Mouse (Mus musculus): ENCODE measurements at regions not wholly inside any gene's neighbourhood (a gene's known extent, or its start where the extent isn't known, plus 50 kb on each side); places are given as distances from the start of the nearest gene placed in this dataset.

DNA sequence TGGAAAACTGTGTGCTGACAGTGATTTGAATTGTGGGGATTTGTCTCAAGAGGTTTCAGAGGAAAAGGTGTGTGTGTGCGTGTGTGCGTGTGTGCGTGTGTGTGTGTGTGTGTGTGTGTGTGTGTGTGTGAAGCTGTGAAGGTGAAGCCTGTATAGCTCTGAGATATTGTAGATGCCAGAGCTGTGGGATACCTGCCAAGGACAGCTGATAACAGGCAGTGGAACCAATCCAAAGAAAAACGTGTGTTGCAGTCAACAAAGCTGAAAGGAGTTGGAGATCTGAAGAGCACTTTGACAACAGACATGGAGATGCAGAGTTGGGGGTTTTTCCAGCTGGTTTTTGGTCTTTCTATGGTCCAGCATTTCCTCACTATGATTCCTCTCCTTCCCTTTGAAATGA lies 308.1 kb downstream of the Dmrt2 start:
- no peak for ATAC-seq (ENCODE audit: low read depth)
- Histone ChIP-seq H3K36me3 (ENCODE audit: control insufficient read depth, insufficient read depth, low read length) (no peaks in the 10 kb centered on the region), H3K4me3 (ENCODE audit: low read length) (no peak overlapping the region), H3K4me2 (ENCODE audit: low read depth, low read length) (no peak overlapping the region), H3K4me1 (replicated peaks; ENCODE audit: control insufficient read depth, insufficient read depth, low read length) (no peaks in the 10 kb centered on the region), H3K9ac (ENCODE audit: low read length) (no peak overlapping the region), H3K27ac (ENCODE audit: low read length) (no peak overlapping the region), H3K27me3 (ENCODE audit: control insufficient read depth, insufficient read depth, low read depth, low read length) (no peaks in the 10 kb centered on the region), H3K9me3 (ENCODE audit: control insufficient read depth, low read length) (no peaks in the 10 kb centered on the region)
- 73% methylated on average over 4 of the region's 4 CpGs for WGBS

DNA sequence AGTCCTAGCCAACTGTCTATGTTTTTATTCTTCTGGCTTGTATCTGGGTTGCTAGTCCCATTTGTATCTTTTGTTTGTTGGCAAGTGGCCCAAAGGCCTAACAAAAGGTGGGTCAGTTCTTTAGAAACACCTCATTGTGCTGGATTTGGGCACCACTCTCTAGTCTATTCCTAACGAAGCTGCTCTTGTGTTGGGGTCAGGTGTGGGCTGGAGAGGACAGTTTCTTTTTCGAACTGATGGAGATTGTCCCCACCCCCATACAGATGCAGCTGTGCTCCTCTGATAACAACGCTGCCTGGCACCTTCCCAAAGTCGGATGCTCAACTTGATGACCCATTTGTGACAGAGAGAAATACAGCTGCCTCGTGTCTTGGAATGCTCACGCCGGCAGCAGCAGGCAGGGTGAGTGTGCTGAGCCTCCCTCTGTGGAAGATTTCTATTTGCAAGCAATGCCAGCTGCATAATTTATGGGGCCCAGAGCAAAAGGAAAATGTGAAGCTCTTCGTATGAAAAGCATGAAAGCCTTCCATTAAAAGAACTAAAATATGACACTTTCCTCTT lies 342.5 kb downstream of the Dmrt2 start:
- Histone ChIP-seq H3K27me3 (ENCODE audit: control insufficient read depth, insufficient read depth, low read depth, low read length) (no peaks in the 10 kb centered on the region), H3K36me3 (ENCODE audit: control insufficient read depth, insufficient read depth, low read length) (no peaks in the 10 kb centered on the region), H3K9me3 (ENCODE audit: control insufficient read depth, low read length) (no peaks in the 10 kb centered on the region), H3K4me2 (ENCODE audit: low read depth, low read length) (no peak overlapping the region), H3K27ac (ENCODE audit: low read length) (no peak overlapping the region), H3K4me1 (replicated peaks; ENCODE audit: control insufficient read depth, insufficient read depth, low read length) (no peaks in the 10 kb centered on the region), H3K4me3 (ENCODE audit: low read length) (no peak overlapping the region), H3K9ac (ENCODE audit: low read length) (no peak overlapping the region)
- no peak for ATAC-seq (ENCODE audit: low read depth)
- WGBS, result 35% methylated on average over 8 of the region's 8 CpGs

DNA sequence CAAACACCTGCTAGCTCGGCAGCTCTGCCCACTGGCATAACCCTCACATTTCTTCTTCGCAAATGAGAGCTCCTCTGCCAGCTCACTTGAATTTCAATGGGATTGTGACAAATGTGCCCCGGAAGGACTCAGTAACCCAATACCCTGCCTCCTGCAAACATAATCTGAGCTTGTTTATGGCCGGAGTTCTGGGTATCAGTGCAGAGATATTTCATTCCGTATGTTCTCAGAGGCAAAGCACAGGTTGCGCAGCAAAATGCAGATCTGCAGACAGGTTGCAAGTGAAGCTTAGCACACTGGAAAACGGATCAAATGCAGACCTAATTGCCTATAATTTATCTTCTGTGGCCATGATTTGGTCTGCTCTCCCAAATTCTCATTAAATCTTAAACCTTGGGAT lies 348.9 kb downstream of the Dmrt2 start:
- WGBS, result 52% methylated on average over 7 of the region's 7 CpGs
- no peaks in the 10 kb centered on the region for H3K36me3 ChIP-seq (ENCODE audit: control insufficient read depth, insufficient read depth, low read length)
- H3K4me1 ChIP-seq (replicated peaks; ENCODE audit: control insufficient read depth, insufficient read depth, low read length), result no peaks in the 10 kb centered on the region
- ATAC-seq (ENCODE audit: low read depth), result no peak
- H3K4me3 ChIP-seq (ENCODE audit: low read length), result no peak overlapping the region
- no peak overlapping the region for H3K9ac ChIP-seq (ENCODE audit: low read length)
- no peaks in the 10 kb centered on the region for H3K27me3 ChIP-seq (ENCODE audit: control insufficient read depth, insufficient read depth, low read depth, low read length)
- no peak overlapping the region for H3K27ac ChIP-seq (ENCODE audit: low read length)
- no peaks in the 10 kb centered on the region for H3K9me3 ChIP-seq (ENCODE audit: control insufficient read depth, low read length)
- H3K4me2 ChIP-seq (ENCODE audit: low read depth, low read length), result no peak overlapping the region

DNA sequence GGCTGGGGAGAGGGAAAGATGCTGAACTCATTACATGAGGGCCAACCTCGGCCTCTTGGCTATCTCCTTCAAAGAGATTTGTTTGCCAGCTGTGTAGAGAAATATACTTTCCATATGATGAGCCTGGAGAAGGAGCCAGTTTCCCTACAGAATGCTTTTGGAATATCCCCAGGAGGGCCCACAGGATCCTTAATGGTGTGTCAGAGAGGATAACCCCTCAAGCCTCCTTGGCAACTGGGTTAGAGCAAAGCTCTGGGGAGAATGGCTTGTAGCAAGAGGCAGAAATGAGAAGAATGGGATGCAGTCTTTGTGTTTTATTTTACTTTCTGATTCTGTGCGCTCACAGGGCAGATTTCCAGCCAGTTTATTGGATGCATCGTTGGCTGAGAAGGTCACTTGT lies 353.9 kb downstream of the Dmrt2 start:
- Histone ChIP-seq H3K4me2 (ENCODE audit: low read depth, low read length) (no peak overlapping the region), H3K27ac (ENCODE audit: low read length) (no peak overlapping the region), H3K9me3 (ENCODE audit: control insufficient read depth, low read length) (no peaks in the 10 kb centered on the region), H3K27me3 (ENCODE audit: control insufficient read depth, insufficient read depth, low read depth, low read length) (no peaks in the 10 kb centered on the region), H3K9ac (ENCODE audit: low read length) (no peak overlapping the region), H3K4me3 (ENCODE audit: low read length) (no peak overlapping the region), H3K36me3 (ENCODE audit: control insufficient read depth, insufficient read depth, low read length) (no peaks in the 10 kb centered on the region), H3K4me1 (replicated peaks; ENCODE audit: control insufficient read depth, insufficient read depth, low read length) (no peaks in the 10 kb centered on the region)
- no peak for ATAC-seq (ENCODE audit: low read depth)
- 58% methylated on average over 3 of the region's 3 CpGs for WGBS

DNA sequence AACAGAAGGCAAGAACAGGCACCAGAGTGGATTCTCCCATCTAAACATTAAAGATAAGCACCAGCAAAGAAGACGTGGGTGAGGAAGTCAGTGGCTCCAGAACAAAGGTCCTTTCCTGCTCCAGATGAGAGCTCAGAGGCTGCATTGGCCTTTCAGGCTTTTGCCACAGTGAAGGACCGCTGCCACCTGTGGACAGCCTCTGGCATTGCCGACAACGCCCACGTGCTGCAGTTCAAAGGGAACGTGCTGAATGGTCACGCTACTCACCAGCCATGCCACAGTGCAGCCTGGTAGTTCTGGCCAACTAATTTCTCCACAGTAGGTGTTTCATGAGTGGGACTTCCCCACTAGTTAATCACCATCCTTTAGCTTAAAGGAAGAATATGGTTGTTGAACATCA lies 365.1 kb downstream of the Dmrt2 start:
- no peak overlapping the region for H3K4me3 ChIP-seq (ENCODE audit: low read length)
- no peak overlapping the region for H3K27ac ChIP-seq (ENCODE audit: low read length)
- no peaks in the 10 kb centered on the region for H3K27me3 ChIP-seq (ENCODE audit: control insufficient read depth, insufficient read depth, low read depth, low read length)
- H3K9me3 ChIP-seq (ENCODE audit: control insufficient read depth, low read length), result no peaks in the 10 kb centered on the region
- no peak overlapping the region for H3K4me2 ChIP-seq (ENCODE audit: low read depth, low read length)
- H3K4me1 ChIP-seq (replicated peaks; ENCODE audit: control insufficient read depth, insufficient read depth, low read length), result no peaks in the 10 kb centered on the region
- ATAC-seq (ENCODE audit: low read depth), result peak; percentile 45; the same call in 1 of the 2 replicates
- WGBS, result 8% methylated on average over 7 of the region's 7 CpGs
- no peak overlapping the region for H3K9ac ChIP-seq (ENCODE audit: low read length)
- H3K36me3 ChIP-seq (ENCODE audit: control insufficient read depth, insufficient read depth, low read length), result no peaks in the 10 kb centered on the region

DNA sequence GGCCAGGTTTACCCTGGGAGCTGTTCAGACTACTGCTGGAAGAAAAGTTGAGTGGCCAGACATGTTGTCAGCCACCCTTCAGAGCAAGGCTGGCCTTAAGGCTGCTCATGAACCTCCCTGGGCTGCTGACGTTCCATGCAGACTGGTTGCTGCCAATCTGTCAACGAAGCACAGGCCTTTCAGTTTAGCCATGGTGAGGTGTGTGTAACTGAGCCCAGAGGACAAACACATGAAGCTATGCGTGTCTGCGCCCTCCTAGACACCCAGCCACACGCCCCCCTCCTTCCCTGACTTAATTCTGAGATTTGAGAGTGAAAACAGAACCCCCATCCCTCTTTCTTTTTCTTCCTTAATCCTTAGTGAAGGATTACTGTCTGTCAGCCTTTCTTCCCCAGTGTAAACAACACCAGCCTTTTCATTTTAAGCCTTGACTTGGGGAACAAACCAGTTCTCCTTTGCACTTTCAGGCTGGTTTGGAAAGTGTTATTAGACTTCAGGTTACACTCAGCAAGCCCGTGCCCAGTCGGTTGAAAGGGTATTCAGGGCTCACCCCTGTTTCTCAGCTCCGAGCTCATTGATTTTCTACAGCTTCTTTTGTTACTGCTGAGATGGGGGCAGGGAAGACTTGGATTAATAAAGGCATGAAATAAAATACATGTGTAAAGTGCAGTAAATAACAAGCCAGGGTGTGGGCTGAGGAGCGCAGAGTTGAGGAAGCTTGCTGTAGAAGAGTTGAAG lies 379.4 kb downstream of the Dmrt2 start:
- H3K27me3 ChIP-seq (ENCODE audit: control insufficient read depth, insufficient read depth, low read depth, low read length), result no peaks in the 10 kb centered on the region
- no peak overlapping the region for H3K27ac ChIP-seq (ENCODE audit: low read length)
- H3K4me2 ChIP-seq (ENCODE audit: low read depth, low read length), result no peak overlapping the region
- ATAC-seq (ENCODE audit: low read depth), result no peak
- no peaks in the 10 kb centered on the region for H3K9me3 ChIP-seq (ENCODE audit: control insufficient read depth, low read length)
- no peak overlapping the region for H3K4me3 ChIP-seq (ENCODE audit: low read length)
- H3K4me1 ChIP-seq (replicated peaks; ENCODE audit: control insufficient read depth, insufficient read depth, low read length), result no peaks in the 10 kb centered on the region
- 35% methylated on average over 9 of the region's 9 CpGs for WGBS
- no peaks in the 10 kb centered on the region for H3K36me3 ChIP-seq (ENCODE audit: control insufficient read depth, insufficient read depth, low read length)
- no peak overlapping the region for H3K9ac ChIP-seq (ENCODE audit: low read length)

DNA sequence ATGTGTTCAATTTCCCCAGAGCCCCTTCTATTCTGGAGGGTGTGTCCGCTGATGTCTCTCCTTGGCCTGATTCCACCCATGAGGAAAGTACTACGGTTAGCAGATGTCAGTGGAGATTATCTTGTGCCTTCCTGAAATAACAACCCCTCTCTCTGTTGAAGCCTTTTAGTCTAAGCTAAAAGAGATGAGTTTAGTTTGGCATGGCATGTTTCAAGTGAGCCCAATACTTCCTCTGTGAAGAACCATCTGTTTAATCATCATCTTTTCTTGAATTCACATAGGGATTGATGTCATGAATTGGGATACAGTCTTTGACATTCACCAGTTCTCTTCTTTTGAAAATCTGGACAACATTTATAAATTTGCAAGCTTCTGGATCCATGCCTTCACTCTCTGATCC lies 387.5 kb downstream of the Dmrt2 start:
- no peak overlapping the region for H3K4me2 ChIP-seq (ENCODE audit: low read depth, low read length)
- H3K9me3 ChIP-seq (ENCODE audit: control insufficient read depth, low read length), result no peaks in the 10 kb centered on the region
- H3K27me3 ChIP-seq (ENCODE audit: control insufficient read depth, insufficient read depth, low read depth, low read length), result no peaks in the 10 kb centered on the region
- no peaks in the 10 kb centered on the region for H3K36me3 ChIP-seq (ENCODE audit: control insufficient read depth, insufficient read depth, low read length)
- no peaks in the 10 kb centered on the region for H3K4me1 ChIP-seq (replicated peaks; ENCODE audit: control insufficient read depth, insufficient read depth, low read length)
- H3K27ac ChIP-seq (ENCODE audit: low read length), result no peak overlapping the region
- H3K9ac ChIP-seq (ENCODE audit: low read length), result no peak overlapping the region
- no peak overlapping the region for H3K4me3 ChIP-seq (ENCODE audit: low read length)
- WGBS, result 80% methylated on average over 2 of the region's 2 CpGs
- no peak for ATAC-seq (ENCODE audit: low read depth)

DNA sequence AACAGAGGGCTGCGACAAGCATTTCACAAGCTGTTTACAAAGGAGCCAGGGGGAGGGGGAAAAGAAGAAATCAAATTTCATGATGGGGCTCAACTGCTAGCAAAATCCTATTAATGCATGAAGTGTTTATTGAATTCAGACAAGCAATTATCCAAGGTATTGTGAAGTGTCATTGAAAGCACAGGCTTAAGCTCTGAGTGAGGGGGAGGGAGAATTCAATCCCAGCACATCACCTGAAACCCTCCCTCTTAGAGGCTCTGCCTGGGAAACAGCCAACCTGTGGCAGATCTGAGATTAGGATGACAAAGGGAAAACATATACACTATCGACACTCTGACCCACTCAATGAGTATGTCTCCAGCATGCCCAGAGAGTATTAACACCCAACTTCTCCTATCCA lies 396.3 kb downstream of the Dmrt2 start:
- ATAC-seq (ENCODE audit: low read depth), result no peak
- no peaks in the 10 kb centered on the region for H3K27me3 ChIP-seq (ENCODE audit: control insufficient read depth, insufficient read depth, low read depth, low read length)
- H3K4me2 ChIP-seq (ENCODE audit: low read depth, low read length), result no peak overlapping the region
- 56% methylated on average over 2 of the region's 2 CpGs for WGBS
- no peaks in the 10 kb centered on the region for H3K4me1 ChIP-seq (replicated peaks; ENCODE audit: control insufficient read depth, insufficient read depth, low read length)
- H3K27ac ChIP-seq (ENCODE audit: low read length), result no peak overlapping the region
- no peak overlapping the region for H3K4me3 ChIP-seq (ENCODE audit: low read length)
- H3K9ac ChIP-seq (ENCODE audit: low read length), result no peak overlapping the region
- no peaks in the 10 kb centered on the region for H3K36me3 ChIP-seq (ENCODE audit: control insufficient read depth, insufficient read depth, low read length)
- H3K9me3 ChIP-seq (ENCODE audit: control insufficient read depth, low read length), result no peaks in the 10 kb centered on the region

DNA sequence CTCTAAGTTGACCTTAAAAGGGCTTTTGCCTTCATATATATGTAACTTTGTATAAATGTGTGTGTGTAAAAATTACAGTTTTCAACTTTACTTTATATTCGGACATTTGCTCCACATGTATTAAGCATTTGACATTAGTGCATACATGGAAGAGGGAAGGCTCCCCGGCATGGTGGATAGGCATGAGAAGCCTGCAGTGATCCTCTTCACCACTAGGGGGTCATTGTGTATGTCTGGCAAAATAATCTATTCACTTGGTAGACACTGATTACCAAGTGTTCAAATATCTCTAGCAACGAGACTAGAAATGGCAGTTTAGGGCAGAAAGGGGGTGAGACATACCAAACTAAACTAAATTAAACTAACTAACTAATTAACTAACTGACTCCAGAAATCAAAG lies 397.7 kb downstream of the Dmrt2 start:
- Histone ChIP-seq H3K4me1 (replicated peaks; ENCODE audit: control insufficient read depth, insufficient read depth, low read length) (no peaks in the 10 kb centered on the region), H3K9ac (ENCODE audit: low read length) (no peak overlapping the region), H3K9me3 (ENCODE audit: control insufficient read depth, low read length) (no peaks in the 10 kb centered on the region), H3K27me3 (ENCODE audit: control insufficient read depth, insufficient read depth, low read depth, low read length) (no peaks in the 10 kb centered on the region), H3K4me3 (ENCODE audit: low read length) (no peak overlapping the region), H3K4me2 (ENCODE audit: low read depth, low read length) (no peak overlapping the region), H3K27ac (ENCODE audit: low read length) (no peak overlapping the region), H3K36me3 (ENCODE audit: control insufficient read depth, insufficient read depth, low read length) (no peaks in the 10 kb centered on the region)
- 81% methylated on average over 3 of the region's 3 CpGs for WGBS
- ATAC-seq (ENCODE audit: low read depth), result no peak

Measured in lung, embryonic 16.5 days (tissue).